Mouse (Mus musculus): ENCODE measurements around the gene Abca6. TPM values are rescaled to one million over a fixed set of nuclear protein-coding genes. Genes with fewer than 3 reads are reported as not detected.

Gene Abca6
- polyA plus RNA-seq, 1 experiment = not detected

DNA sequence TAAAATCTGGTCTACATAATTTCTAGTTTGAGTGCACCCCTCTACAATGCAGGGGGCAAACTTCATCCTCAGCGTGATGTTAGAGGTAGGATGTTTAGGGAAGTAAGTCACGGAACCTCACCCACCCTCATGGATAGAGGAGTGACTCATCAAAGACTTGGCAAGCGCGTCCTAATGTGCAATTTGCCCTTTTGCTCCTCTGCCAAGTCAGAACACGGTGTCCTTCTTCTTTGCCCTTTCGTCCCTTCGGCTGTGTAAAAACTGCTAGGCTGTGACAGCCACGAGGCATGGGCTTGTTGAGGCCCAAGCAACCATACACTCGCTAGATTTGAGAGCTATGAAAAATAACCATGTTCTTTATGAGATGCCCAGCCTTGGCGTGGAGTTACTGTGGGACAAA, 6.8 kb downstream of the Abca6 start:
- Histone ChIP-seq H3K27ac (ENCODE audit: control insufficient read depth, insufficient read depth, low read depth, low read length, poor library complexity) (no peak overlapping the region), H3K4me3 (replicated peaks; ENCODE audit: control insufficient read depth, low read depth, low read length) (no peak overlapping the region), H3K4me1 (ENCODE audit: control insufficient read depth, insufficient read depth, low read length) (no peaks in the 10 kb centered on the region)
- 74% methylated on average over 10 of the region's 10 CpGs for WGBS
- TF ChIP-seq CTCF (IDR thresholded peaks at IDR 0.05; ENCODE audit: control insufficient read depth, insufficient read depth, low read length) (no peak), POLR2A (IDR thresholded peaks at IDR 0.05; ENCODE audit: borderline replicate concordance, control insufficient read depth, low read depth, low read length) (no peak)

DNA sequence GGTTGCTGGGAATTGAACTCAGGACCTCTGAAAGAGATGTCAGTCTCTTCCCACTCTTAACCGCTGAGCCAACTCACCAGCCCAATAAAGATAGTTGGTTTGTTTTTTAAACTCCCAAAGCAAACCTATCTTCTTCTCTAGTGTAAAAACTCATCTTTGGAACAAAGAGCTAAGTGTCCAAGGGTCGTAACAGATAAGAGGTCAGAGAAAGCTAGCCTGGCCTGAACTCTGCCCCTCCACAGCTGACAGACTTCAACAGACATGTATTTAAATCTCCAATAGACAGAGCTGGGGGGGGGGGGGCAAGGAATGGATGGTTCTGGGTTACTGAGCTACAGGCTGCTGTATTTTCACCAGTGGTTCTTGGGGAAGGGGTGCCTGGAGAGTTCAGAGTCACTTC, 14.1 kb downstream of the Abca6 start:
- H3K4me1 ChIP-seq (ENCODE audit: control insufficient read depth, insufficient read depth, low read length) = no peaks in the 10 kb centered on the region
- TF ChIP-seq CTCF (IDR thresholded peaks at IDR 0.05; ENCODE audit: control insufficient read depth, insufficient read depth, low read length) = no peak
- TF ChIP-seq POLR2A (IDR thresholded peaks at IDR 0.05; ENCODE audit: borderline replicate concordance, control insufficient read depth, low read depth, low read length) = no peak
- no peak overlapping the region for H3K27ac ChIP-seq (ENCODE audit: control insufficient read depth, insufficient read depth, low read depth, low read length, poor library complexity)
- 77% methylated on average over 2 of the region's 2 CpGs for WGBS
- no peak overlapping the region for H3K4me3 ChIP-seq (replicated peaks; ENCODE audit: control insufficient read depth, low read depth, low read length)

DNA sequence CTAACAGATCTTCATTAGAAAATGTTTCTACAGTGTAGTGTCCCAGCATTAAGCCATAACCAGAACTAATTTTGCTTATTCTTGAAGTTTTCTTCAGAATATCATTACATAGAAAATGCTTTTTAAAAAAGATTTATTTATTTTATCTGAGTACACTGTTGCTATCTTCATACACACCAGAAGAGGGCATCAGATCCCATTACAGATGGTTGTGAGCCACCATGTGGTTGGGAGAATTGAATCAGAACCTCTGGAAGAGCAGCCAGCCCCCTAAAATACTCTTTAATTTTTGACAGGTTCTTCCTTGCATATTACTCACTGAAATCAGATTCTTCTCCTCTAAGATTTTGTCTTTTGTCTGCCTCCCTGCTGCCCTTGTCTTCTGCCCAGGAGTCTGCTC, 18.6 kb downstream of the Abca6 start:
- TF ChIP-seq CTCF (IDR thresholded peaks at IDR 0.05; ENCODE audit: control insufficient read depth, insufficient read depth, low read length) (no peak), POLR2A (IDR thresholded peaks at IDR 0.05; ENCODE audit: borderline replicate concordance, control insufficient read depth, low read depth, low read length) (no peak)
- no peak overlapping the region for H3K4me3 ChIP-seq (replicated peaks; ENCODE audit: control insufficient read depth, low read depth, low read length)
- no peaks in the 10 kb centered on the region for H3K4me1 ChIP-seq (ENCODE audit: control insufficient read depth, insufficient read depth, low read length)
- H3K27ac ChIP-seq (ENCODE audit: control insufficient read depth, insufficient read depth, low read depth, low read length, poor library complexity) = no peak overlapping the region

DNA sequence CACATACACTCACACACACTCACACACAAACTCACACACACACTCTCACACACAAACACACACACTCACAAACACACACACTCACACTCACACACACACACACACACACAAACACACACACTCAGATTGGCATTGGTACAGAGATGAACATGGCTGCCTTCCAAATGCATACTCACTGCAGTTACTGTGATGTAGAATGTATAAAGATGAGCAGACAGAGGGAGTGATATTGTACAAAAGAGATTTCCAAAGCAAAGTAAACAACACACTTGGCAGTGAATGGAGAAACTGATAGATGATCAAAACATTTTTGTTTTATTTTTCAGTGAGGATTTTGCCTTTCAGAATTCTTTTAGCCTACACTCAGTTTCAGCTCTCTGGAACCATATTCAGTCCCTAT, 34.5 kb downstream of the Abca6 start:
- no peak overlapping the region for H3K27ac ChIP-seq (ENCODE audit: control insufficient read depth, insufficient read depth, low read depth, low read length, poor library complexity)
- no peaks in the 10 kb centered on the region for H3K4me1 ChIP-seq (ENCODE audit: control insufficient read depth, insufficient read depth, low read length)
- H3K4me3 ChIP-seq (replicated peaks; ENCODE audit: control insufficient read depth, low read depth, low read length) = no peak overlapping the region
- TF ChIP-seq CTCF (IDR thresholded peaks at IDR 0.05; ENCODE audit: control insufficient read depth, insufficient read depth, low read length) (no peak), POLR2A (IDR thresholded peaks at IDR 0.05; ENCODE audit: borderline replicate concordance, control insufficient read depth, low read depth, low read length) (no peak)

DNA sequence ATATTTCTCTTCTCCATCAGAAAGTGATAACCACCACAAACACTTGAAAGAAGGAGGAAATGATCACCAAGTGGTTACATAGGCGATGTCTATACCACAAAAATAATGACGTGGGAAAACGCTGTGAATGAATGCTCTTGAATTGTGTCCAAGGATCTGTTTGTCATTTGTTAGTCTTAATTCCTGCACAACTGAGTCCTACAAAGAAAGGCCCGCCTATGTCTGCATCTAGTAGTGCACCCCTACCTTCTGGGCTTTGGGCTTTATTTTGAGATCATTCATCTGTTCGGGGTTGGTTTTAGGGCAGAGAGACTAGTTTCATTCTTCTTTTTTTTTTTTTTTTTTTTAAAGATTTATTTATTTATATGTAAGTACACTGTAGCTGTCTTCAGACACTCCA, 47.6 kb downstream of the Abca6 start:
- Histone ChIP-seq H3K4me1 (ENCODE audit: control insufficient read depth, insufficient read depth, low read length) (no peaks in the 10 kb centered on the region), H3K4me3 (replicated peaks; ENCODE audit: control insufficient read depth, low read depth, low read length) (no peak overlapping the region), H3K27ac (ENCODE audit: control insufficient read depth, insufficient read depth, low read depth, low read length, poor library complexity) (no peak overlapping the region)
- WGBS = 73% methylated on average over 5 of the region's 5 CpGs
- TF ChIP-seq CTCF (IDR thresholded peaks at IDR 0.05; ENCODE audit: control insufficient read depth, insufficient read depth, low read length) = no peak

DNA sequence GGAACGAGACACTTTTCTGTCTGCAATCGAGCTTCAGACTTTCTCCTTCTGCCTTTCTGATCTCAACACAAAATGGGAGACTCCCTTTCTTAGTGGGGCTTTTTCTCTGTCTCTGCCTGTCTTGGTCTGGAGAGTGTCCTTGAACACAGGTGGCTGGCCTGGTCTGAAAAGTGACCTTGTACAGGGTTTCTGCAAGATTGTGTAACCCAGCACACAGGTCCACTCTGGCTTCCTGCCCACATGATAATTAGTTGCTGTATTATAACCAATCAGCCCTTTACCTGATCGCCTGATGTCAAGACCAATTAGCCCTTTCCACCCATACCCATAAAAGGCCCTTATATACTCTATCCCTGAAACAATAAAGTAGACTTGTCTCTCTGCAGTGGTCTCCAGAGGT, 52.7 kb downstream of the Abca6 start:
- Histone ChIP-seq H3K4me1 (ENCODE audit: control insufficient read depth, insufficient read depth, low read length) (no peaks in the 10 kb centered on the region), H3K4me3 (replicated peaks; ENCODE audit: control insufficient read depth, low read depth, low read length) (no peak overlapping the region), H3K27ac (ENCODE audit: control insufficient read depth, insufficient read depth, low read depth, low read length, poor library complexity) (no peak overlapping the region)
- 75% methylated on average over 3 of the region's 3 CpGs for WGBS
- TF ChIP-seq POLR2A (IDR thresholded peaks at IDR 0.05; ENCODE audit: borderline replicate concordance, control insufficient read depth, low read depth, low read length) = no peak
- no peak for TF ChIP-seq CTCF (IDR thresholded peaks at IDR 0.05; ENCODE audit: control insufficient read depth, insufficient read depth, low read length)

DNA sequence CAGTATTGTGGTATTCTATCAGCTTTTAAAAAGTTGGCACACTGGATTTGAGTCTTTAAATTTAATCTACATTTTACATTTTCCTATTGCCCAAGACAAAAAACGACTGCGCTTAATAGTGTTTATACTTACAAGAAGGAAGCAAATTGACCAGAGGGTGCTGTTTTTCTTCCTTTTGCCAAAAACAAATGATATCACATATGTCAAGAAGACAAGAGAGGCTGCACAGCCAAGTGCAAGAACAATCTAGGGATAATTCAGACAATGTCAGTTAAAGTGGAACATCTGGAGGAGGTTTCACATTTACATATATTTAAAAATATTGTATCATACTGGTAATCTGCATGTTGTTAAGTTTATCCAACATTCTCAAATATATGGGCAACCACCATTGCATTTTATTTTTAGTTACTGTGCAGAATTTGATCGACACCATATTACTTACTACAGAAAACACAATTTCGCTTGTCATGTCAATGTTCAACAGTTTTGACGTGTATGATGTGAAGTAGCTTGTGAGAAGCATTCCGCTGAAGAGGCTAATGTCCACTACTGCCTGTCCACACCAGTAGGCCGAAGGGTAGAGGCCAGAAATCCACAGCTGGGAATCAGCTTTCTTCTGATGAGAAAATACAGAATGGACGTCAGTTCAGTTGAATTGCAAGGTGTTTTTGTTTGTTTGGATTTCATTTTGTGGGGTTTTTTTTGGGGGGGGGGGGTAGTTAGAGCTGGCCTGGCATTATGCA, 54.8 kb downstream of the Abca6 start:
- WGBS = 74% methylated on average over 8 of the region's 8 CpGs

DNA sequence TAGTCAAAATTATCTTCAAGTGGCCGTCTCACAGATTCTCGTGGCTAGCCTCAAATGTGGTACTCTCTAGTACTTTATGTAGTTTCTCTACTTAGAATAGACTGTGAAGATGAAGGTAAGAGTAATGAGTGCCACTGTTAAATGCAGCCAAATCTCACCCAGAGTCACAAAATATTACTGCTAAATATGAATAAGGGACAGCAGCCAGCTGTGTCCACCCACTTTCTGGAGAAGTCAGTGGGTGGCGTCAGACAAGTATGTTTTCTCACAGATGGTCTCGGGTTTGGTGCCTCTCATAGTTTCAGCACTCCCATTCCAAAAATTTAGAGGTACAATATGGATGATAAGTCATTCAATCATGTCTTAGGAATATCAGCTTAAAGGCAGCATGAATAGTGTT, 56.3 kb downstream of the Abca6 start:
- H3K4me1 ChIP-seq (ENCODE audit: control insufficient read depth, insufficient read depth, low read length) = no peaks in the 10 kb centered on the region
- no peak overlapping the region for H3K4me3 ChIP-seq (replicated peaks; ENCODE audit: control insufficient read depth, low read depth, low read length)
- no peak overlapping the region for H3K27ac ChIP-seq (ENCODE audit: control insufficient read depth, insufficient read depth, low read depth, low read length, poor library complexity)
- WGBS = 74% methylated on average over 4 of the region's 4 CpGs
- no peak for TF ChIP-seq CTCF (IDR thresholded peaks at IDR 0.05; ENCODE audit: control insufficient read depth, insufficient read depth, low read length)
- TF ChIP-seq POLR2A (IDR thresholded peaks at IDR 0.05; ENCODE audit: borderline replicate concordance, control insufficient read depth, low read depth, low read length) = no peak

More for the DNA sequence above, 54.8 kb downstream of the Abca6 start:
- no peak overlapping the region for H3K4me3 ChIP-seq (replicated peaks; ENCODE audit: control insufficient read depth, low read depth, low read length)
- no peak overlapping the region for H3K27ac ChIP-seq (ENCODE audit: control insufficient read depth, insufficient read depth, low read depth, low read length, poor library complexity)
- H3K4me1 ChIP-seq (ENCODE audit: control insufficient read depth, insufficient read depth, low read length) = no peaks in the 10 kb centered on the region
- TF ChIP-seq CTCF (IDR thresholded peaks at IDR 0.05; ENCODE audit: control insufficient read depth, insufficient read depth, low read length) (no peak), POLR2A (IDR thresholded peaks at IDR 0.05; ENCODE audit: borderline replicate concordance, control insufficient read depth, low read depth, low read length) (no peak)

DNA sequence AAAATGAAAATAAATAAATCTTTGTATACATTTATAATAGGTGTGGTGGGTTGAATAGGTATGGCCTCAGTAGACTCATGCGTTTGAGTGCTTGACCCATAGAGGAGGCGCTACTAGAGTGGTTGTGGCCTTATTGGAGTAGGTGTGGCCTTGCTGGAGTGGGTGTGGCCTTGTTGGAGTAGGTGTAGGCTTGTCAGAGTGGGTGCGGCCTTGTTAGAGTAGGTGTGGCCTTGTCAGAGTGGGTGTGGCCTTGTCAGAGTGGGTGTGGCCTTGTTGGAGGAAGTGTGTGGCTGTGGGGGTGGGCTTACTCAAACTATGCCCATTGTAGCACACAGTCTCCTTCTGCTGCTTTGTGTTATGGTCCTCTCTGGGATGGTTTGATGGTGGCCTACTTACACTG, 80.4 kb downstream of the Abca6 start:
- TF ChIP-seq CTCF (IDR thresholded peaks at IDR 0.05; ENCODE audit: control insufficient read depth, insufficient read depth, low read length) (no peak), POLR2A (IDR thresholded peaks at IDR 0.05; ENCODE audit: borderline replicate concordance, control insufficient read depth, low read depth, low read length) (no peak)
- no peak overlapping the region for H3K27ac ChIP-seq (ENCODE audit: control insufficient read depth, insufficient read depth, low read depth, low read length, poor library complexity)
- H3K4me1 ChIP-seq (ENCODE audit: control insufficient read depth, insufficient read depth, low read length) = no peaks in the 10 kb centered on the region
- WGBS = 88% methylated on average over 3 of the region's 3 CpGs
- H3K4me3 ChIP-seq (replicated peaks; ENCODE audit: control insufficient read depth, low read depth, low read length) = no peak overlapping the region

All from bone marrow, adult 2 months (tissue).